Mouse (Mus musculus) midbrain, embryonic 11.5 days (tissue): ENCODE measurements at regions not wholly inside any gene's neighbourhood (a gene's known extent, or its start where the extent isn't known, plus 50 kb on each side); places are given as distances from the start of the nearest gene placed in this dataset.

Experiments
- ATAC-seq: fragments of 200-750 bp; cut with Nextera tagmentation; 2 replicates; pipeline ENCODE4 v1.8.0; 2017; ENCODE audit warnings: moderate TSS enrichment, moderate library complexity; ENCODE audit not compliant: low FRiP score
- DNase-seq: peaks from one replicate; pipeline ENCODE4 v3.0.0; 2015; ENCODE audit warnings: low spot score; ENCODE audit errors: missing footprints
- H3K27ac ChIP-seq: fragments of 300-500 bp; sonication (generic); 2 replicates; pipeline ENCODE4 v1.5.1; 2014; ENCODE audit warnings: low read depth, low read length
- H3K27me3 ChIP-seq: fragments of 300-500 bp; sonication (generic); 2 replicates; pipeline ENCODE4 v1.6.1; 2014; ENCODE audit warnings: mild to moderate bottlenecking, low read length, moderate library complexity, mixed read lengths; ENCODE audit not compliant: control insufficient read depth, insufficient read depth
- H3K36me3 ChIP-seq: fragments of 300-500 bp; sonication (generic); 2 replicates; pipeline ENCODE4 v1.6.1; 2014; ENCODE audit warnings: mild to moderate bottlenecking, low read length, moderate library complexity, mixed read lengths; ENCODE audit not compliant: control insufficient read depth, insufficient read depth
- H3K4me1 ChIP-seq: fragments of 300-500 bp; sonication (generic); 2 replicates; pipeline ENCODE4 v1.6.1; 2014; ENCODE audit warnings: low read length; ENCODE audit not compliant: control insufficient read depth, insufficient read depth
- H3K4me2 ChIP-seq: fragments of 300-500 bp; sonication (generic); 2 replicates; pipeline ENCODE4 v1.6.1; 2014; ENCODE audit warnings: mild to moderate bottlenecking, moderate library complexity
- H3K4me3 ChIP-seq: fragments of 300-500 bp; sonication (generic); 2 replicates; pipeline ENCODE4 v1.5.1; 2014; ENCODE audit warnings: low read depth, low read length
- H3K9ac ChIP-seq: fragments of 300-500 bp; sonication (generic); 2 replicates; pipeline ENCODE4 v1.6.1; 2014; ENCODE audit warnings: low read length
- H3K9me3 ChIP-seq: fragments of 300-500 bp; sonication (generic); 2 replicates; pipeline ENCODE4 v1.6.1; 2016; ENCODE audit warnings: low read length; ENCODE audit not compliant: control insufficient read depth
- WGBS: fragments of 180-500 bp; shearing (Covaris S2); extraction: QIAGEN DNeasy Blood & Tissue Kit; methylation state at CpG from one replicate; pipeline ENCODE4 v1.1.7; 2014; 5-methylcytosine and 5-hydroxymethylcytosine counted together

DNA sequence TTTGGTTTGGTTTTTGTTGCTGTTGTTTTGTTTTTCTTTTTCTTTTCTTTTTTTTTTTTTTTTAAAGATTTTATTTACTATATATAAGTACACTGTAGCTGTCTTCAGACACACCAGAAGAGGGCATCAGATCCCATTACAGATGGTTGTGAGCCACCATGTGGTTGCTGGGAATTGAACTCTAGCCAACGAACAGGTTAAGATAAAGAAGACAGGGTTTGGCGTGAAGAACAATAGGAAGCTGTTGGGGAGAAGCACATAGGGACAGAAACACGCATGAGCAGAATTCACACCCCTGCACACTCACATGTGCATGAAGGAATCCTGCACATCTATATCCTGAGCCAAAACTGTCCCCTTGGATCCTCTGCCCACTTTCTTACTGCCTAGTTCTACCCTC, 135.0 kb downstream of the Mrm1 start:
- ATAC-seq: no peak
- WGBS: 90% methylated on average over 3 of the region's 3 CpGs

DNA sequence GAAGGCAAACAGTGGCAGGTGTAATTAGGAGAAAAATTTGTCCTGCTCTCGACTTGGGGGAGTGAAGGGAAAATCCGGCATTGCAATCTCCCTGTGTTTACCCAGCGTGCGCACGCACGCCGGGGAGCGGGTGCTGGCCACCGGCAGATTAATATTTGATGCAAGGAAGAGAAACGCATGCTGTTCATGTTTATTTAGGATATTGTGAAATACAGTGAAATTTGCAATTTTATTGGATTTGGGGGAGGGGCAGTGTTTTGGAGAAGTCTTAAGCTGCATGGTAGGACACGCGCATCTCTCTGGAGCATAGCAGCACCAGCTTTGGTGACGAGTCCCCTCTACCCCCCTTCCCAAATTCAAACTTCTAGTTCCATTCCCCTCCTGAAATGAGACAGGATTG, 136.4 kb downstream of the Mrm1 start:
- H3K36me3 ChIP-seq: no peaks in the 10 kb centered on the region
- 81% methylated on average over 13 of the region's 13 CpGs for WGBS
- DNase-seq (no peak), ATAC-seq (no peak)
- no peak overlapping the region for H3K9ac ChIP-seq
- H3K4me1 ChIP-seq: no peaks in the 10 kb centered on the region
- H3K27ac ChIP-seq: no peak overlapping the region
- no peak overlapping the region for H3K4me3 ChIP-seq
- H3K4me2 ChIP-seq: no peak overlapping the region
- H3K27me3 ChIP-seq: peaks cover 49% of the 10 kb centered on the region
- H3K9me3 ChIP-seq: no peaks in the 10 kb centered on the region

More for the DNA sequence above, 135.0 kb downstream of the Mrm1 start:
- H3K9me3 ChIP-seq: no peaks in the 10 kb centered on the region
- peaks cover 35% of the 10 kb centered on the region for H3K27me3 ChIP-seq
- no peaks in the 10 kb centered on the region for H3K4me1 ChIP-seq
- no peak overlapping the region for H3K4me2 ChIP-seq
- H3K9ac ChIP-seq: no peak overlapping the region
- H3K36me3 ChIP-seq: no peaks in the 10 kb centered on the region
- no peak overlapping the region for H3K27ac ChIP-seq
- no peak for DNase-seq
- H3K4me3 ChIP-seq: no peak overlapping the region

DNA sequence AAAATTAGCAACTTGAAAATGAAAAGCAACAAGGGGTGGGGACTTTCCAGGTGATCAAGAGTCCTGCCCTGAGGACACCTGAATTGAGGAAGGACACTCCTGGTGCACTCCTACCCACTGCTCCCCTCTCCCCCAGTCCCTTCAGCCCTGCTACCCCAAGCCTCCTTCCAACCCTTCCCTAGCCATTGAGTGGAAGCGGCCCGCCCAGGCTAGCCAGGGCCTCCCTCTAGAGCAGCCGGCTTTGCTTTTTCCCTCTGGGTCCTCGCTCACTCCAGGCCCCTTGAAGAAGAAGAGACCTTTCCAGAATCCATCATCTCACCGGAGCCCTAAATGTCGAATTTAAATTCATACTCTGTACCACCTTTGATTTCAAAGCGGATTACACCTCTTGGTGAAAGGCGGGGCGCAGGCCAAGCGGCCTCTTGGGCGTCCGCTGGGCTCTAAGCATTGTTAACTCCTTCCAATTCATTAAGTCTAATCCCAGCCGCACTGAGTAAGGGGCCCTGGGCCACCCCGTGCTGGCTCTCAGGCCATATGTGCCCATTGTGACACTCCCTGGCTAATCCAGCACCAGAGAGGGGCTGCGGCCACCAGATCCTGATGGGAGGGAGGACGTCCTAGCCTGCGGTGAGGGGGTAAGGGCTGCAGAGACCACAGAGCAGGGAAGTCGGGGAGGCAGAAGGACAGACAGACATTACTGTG, 142.8 kb downstream of the Mrm1 start:
- Histone ChIP-seq H3K36me3 (no peaks in the 10 kb centered on the region), H3K4me2 (no peak overlapping the region), H3K9ac (no peak overlapping the region), H3K9me3 (no peaks in the 10 kb centered on the region), H3K27me3 (peaks cover 79% of the 10 kb centered on the region), H3K4me1 (peaks cover 10% of the 10 kb centered on the region), H3K4me3 (no peak overlapping the region), H3K27ac (peak overlapping the region; percentile 40)
- ATAC-seq (peak; percentile 91), DNase-seq (peak; percentile 94)
- WGBS: 7% methylated on average over 18 of the region's 18 CpGs

DNA sequence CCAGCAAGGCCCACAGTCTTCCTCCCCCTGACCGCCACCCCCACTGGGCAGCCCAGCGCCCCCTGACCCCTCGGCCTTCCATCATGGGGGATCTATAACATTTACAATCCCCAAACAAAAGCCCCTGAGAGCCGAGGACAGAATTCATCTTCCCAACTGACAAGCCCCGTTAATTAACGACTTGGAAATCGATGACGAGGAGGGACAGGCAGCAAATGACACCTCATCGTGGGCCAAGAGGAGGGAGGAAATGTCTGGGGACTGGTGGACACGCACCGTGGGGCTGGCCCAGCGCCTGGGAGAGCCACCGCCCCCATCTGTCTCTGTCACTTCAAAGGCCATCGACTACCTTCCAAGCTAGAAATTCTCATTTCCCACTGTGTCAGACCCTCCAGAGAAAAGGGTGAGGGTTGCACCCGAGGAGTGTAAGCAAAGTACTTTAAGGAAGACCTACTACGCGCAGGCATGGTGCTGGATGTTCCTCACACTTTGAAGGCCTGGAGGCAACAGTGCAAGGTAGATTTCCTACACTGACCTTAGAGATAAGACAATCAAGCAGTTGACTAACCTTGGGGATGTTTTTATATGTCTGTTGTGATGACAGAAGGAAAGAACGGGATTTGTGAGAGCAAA, 146.4 kb downstream of the Mrm1 start:
- H3K36me3 ChIP-seq: no peaks in the 10 kb centered on the region
- peaks cover 10% of the 10 kb centered on the region for H3K4me1 ChIP-seq
- no peaks in the 10 kb centered on the region for H3K9me3 ChIP-seq
- DNase-seq: no peak
- H3K27ac ChIP-seq: no peak overlapping the region
- WGBS: 68% methylated on average over 18 of the region's 18 CpGs
- peaks cover 48% of the 10 kb centered on the region for H3K27me3 ChIP-seq
- no peak for ATAC-seq
- no peak overlapping the region for H3K9ac ChIP-seq
- H3K4me3 ChIP-seq: no peak overlapping the region
- no peak overlapping the region for H3K4me2 ChIP-seq

GRCm38 (mm10) chr11:84671585-84671984, 146.2 kb upstream of the Lhx1 start:
- Histone ChIP-seq H3K4me2 (no peak overlapping the region), H3K27ac (no peak overlapping the region), H3K9me3 (no peaks in the 10 kb centered on the region), H3K9ac (no peak overlapping the region), H3K36me3 (no peaks in the 10 kb centered on the region), H3K4me3 (no peak overlapping the region), H3K27me3 (peaks cover 39% of the 10 kb centered on the region), H3K4me1 (0 out of 2 replicates have a peak, but pooled peaks cover 4% of the 10 kb centered on the region)
- 90% methylated on average over 6 of the region's 6 CpGs for WGBS
- no peak for ATAC-seq
- no peak for DNase-seq

- Histone ChIP-seq H3K4me3 (no peak overlapping the region), H3K27ac (no peak overlapping the region), H3K4me1 (no peaks in the 10 kb centered on the region), H3K27me3 (peaks cover 16% of the 10 kb centered on the region; the same call in 1 of the 2 replicates), H3K36me3 (no peaks in the 10 kb centered on the region), H3K9me3 (no peaks in the 10 kb centered on the region), H3K4me2 (no peak overlapping the region), H3K9ac (no peak overlapping the region)
- 77% methylated on average over 4 of the region's 4 CpGs for WGBS
- ATAC-seq: no peak
- no peak for DNase-seq
Observed at GRCm38 (mm10) chr11:84667711-84668110, 142.4 kb upstream of the Lhx1 start.

DNA sequence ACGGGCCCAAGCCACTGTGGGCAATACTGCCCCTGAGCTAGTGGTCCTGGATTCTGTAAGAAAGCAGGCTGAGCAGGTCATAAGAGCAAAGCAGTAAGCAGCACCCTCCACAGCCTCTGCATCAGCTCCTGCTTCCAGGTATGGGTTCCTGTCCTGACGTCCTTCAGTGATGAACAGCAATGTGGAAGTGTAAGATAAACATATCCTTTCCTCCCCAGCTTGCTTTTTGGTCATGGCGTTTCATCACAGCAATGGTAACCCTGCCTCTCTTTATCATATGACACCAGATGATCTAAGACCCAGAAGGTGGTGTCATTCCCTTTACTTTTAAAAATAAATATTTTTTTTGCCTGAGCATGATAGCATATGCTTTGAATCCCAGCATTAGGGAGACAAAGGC, 138.9 kb upstream of the Lhx1 start:
- Histone ChIP-seq H3K9me3 (no peaks in the 10 kb centered on the region), H3K36me3 (no peaks in the 10 kb centered on the region), H3K27me3 (0 out of 2 replicates have a peak, but pooled peaks cover 2% of the 10 kb centered on the region), H3K27ac (no peak overlapping the region), H3K9ac (no peak overlapping the region), H3K4me1 (peaks cover 7% of the 10 kb centered on the region), H3K4me2 (no peak overlapping the region), H3K4me3 (no peak overlapping the region)
- ATAC-seq (no peak), DNase-seq (peak; percentile 73)
- WGBS: 87% methylated on average over 3 of the region's 3 CpGs

- no peaks in the 10 kb centered on the region for H3K9me3 ChIP-seq
- H3K36me3 ChIP-seq: no peaks in the 10 kb centered on the region
- 16% methylated on average over 7 of the region's 7 CpGs for WGBS
- H3K27me3 ChIP-seq: 0 out of 2 replicates have a peak, but pooled peaks cover 2% of the 10 kb centered on the region
- ATAC-seq (no peak), DNase-seq (peak; percentile 97)
- H3K4me2 ChIP-seq: no peak overlapping the region
- H3K4me3 ChIP-seq: no peak overlapping the region
- H3K9ac ChIP-seq: no peak overlapping the region
- peaks cover 7% of the 10 kb centered on the region for H3K4me1 ChIP-seq
- no peak overlapping the region for H3K27ac ChIP-seq
Observed at GRCm38 (mm10) chr11:84661981-84662380, 136.6 kb upstream of the Lhx1 start.

DNA sequence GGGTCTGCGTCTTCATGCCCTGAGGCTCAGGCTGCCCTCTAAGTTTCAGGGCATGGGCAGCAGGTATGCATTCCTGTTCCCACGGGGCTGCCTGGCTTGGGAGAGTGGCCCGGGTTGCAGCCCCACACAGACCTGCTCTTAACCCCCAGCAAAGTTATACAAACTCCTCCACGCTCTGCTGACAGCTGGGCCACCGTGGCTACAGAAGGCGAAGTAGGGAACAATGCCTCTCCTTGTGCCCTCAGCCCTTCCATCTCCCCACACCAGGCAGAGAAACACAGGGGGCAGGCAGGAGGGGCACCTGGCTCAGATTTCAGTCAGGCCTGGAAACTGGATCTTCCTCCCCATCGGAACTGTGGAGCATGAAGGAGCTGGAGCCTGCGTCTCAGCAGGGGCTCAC, 135.5 kb upstream of the Lhx1 start:
- Histone ChIP-seq H3K4me1 (peaks cover 7% of the 10 kb centered on the region), H3K4me3 (no peak overlapping the region), H3K4me2 (no peak overlapping the region), H3K36me3 (no peaks in the 10 kb centered on the region), H3K27me3 (0 out of 2 replicates have a peak, but pooled peaks cover 2% of the 10 kb centered on the region), H3K9me3 (no peaks in the 10 kb centered on the region), H3K9ac (no peak overlapping the region), H3K27ac (no peak overlapping the region)
- WGBS: 13% methylated on average over 8 of the region's 8 CpGs
- DNase-seq: peak; percentile 21
- ATAC-seq: no peak
